Mouse (Mus musculus) liver, adult 2 months (tissue): ENCODE data around the gene Il18bp.

ENCODE experiments used
- CTCF ChIP-seq: fragments of 200-500 bp; IDR thresholded peaks from 2 replicates; pipeline ENCODE4 v1.5.1; 2011; ENCODE audit warnings: low read depth, low read length, control low read depth
- POLR2A ChIP-seq: fragments of 200-500 bp; IDR thresholded peaks from 2 replicates; pipeline ENCODE4 v1.6.1; 2011; ENCODE audit warnings: low read length, control low read depth; ENCODE audit not compliant: insufficient read depth; ENCODE audit errors: extremely low read depth

- TF ChIP-seq POLR2A (no peak), CTCF (no peak)
Measured at GRCm38 (mm10) chr7:102000921-102001630, 17.4 kb downstream of the Il18bp start.
